Mouse (Mus musculus) embryonic facial prominence, embryonic 11.5 days (tissue): Measurements from ENCODE around the gene Gprc5b. TPM values are rescaled to one million over a fixed set of nuclear protein-coding genes. Genes with fewer than 3 reads are reported as not detected.

ENCODE experiments used
- ATAC-seq: fragments of 200-750 bp; cut with Nextera tagmentation; replicated peaks from 2 replicates; pipeline ENCODE4 v1.8.0; 2017; ENCODE audit warnings: low read depth; ENCODE audit not compliant: insufficient number of reproducible peaks, low FRiP score, low TSS enrichment
- DNase-seq: peaks from one replicate; pipeline ENCODE4 v3.0.0-alpha.2; 2015; ENCODE audit warnings: low spot score
- H3K27ac ChIP-seq: fragments of 300-500 bp; sonication (generic); replicated peaks from 2 replicates; pipeline ENCODE4 v1.5.1; 2014; ENCODE audit warnings: mild to moderate bottlenecking, low read depth, low read length, control low read depth
- H3K27me3 ChIP-seq: fragments of 300-500 bp; sonication (generic); 2 replicates; pipeline ENCODE4 v1.6.1; 2014; ENCODE audit warnings: mild to moderate bottlenecking, low read length, moderate library complexity, mixed read lengths; ENCODE audit not compliant: control insufficient read depth, insufficient read depth
- H3K36me3 ChIP-seq: fragments of 300-500 bp; sonication (generic); replicated peaks from 2 replicates; pipeline ENCODE4 v1.6.1; 2014; ENCODE audit warnings: low read depth, mild to moderate bottlenecking, low read length, moderate library complexity, mixed read lengths; ENCODE audit not compliant: control insufficient read depth, insufficient read depth
- H3K4me1 ChIP-seq: fragments of 300-500 bp; sonication (generic); 2 replicates; pipeline ENCODE4 v1.6.1; 2014; ENCODE audit warnings: low read length, mixed read lengths; ENCODE audit not compliant: control insufficient read depth, insufficient read depth
- H3K4me2 ChIP-seq: fragments of 300-500 bp; sonication (generic); 2 replicates; pipeline ENCODE4 v1.6.1; 2014; ENCODE audit warnings: low read depth, mild to moderate bottlenecking, control low read depth, low read length, moderate library complexity
- H3K4me3 ChIP-seq: fragments of 300-500 bp; sonication (generic); 2 replicates; pipeline ENCODE4 v1.5.1; 2014; ENCODE audit warnings: low read depth, low read length, control low read depth
- H3K9ac ChIP-seq: fragments of 300-500 bp; sonication (generic); replicated peaks from 2 replicates; pipeline ENCODE4 v1.6.1; 2014; ENCODE audit warnings: mild to moderate bottlenecking, control low read depth, low read length
- H3K9me3 ChIP-seq: fragments of 300-500 bp; sonication (generic); replicated peaks from 2 replicates; pipeline ENCODE4 v1.6.1; 2016; ENCODE audit warnings: mild to moderate bottlenecking, low read length, inconsistent platforms, mixed read lengths; ENCODE audit not compliant: control insufficient read depth
- WGBS: fragments of 180-500 bp; shearing (Covaris S2); extraction: QIAGEN DNeasy Blood & Tissue Kit; methylation state at CpG from one replicate; pipeline ENCODE4 v1.1.7; 2014; 5-methylcytosine and 5-hydroxymethylcytosine counted together
- polyA plus RNA-seq: library from polyadenylated mRNA; unstranded; fragments of >200 nt; fragmentation: Nextera tagmentation; extraction: Ambion mirVana; gene quantifications from 2 replicates; pipeline ENCODE4 v1.2.1, GENCODE M21; 2014

The Gprc5b gene
- polyA plus RNA-seq, 1 experiment from 2014 or later, result 13.2 TPM

DNA sequence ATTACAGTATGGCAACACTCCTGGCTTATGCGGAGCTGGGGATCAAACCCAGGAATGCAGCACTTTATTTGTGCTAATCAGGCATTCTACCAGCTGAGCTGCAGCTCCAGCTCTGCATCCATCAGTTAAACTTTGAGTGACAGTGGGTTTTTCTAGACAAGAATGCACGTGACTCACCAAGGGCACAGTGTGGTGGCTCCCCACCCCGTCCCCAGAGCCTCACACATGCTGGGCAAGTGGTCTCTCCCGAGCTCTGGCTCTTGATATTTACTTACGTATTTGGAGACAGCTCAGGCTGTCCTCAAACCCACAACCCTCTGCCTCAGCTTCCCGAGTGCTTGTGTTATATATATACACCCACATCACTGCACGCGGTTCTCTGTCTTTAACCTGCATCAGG lies 66.1 kb downstream of the Gprc5b start:
- Histone ChIP-seq H3K27ac (no peak overlapping the region), H3K9me3 (no peaks in the 10 kb centered on the region), H3K4me1 (no peaks in the 10 kb centered on the region; the same call in 1 of the 2 replicates), H3K36me3 (no peaks in the 10 kb centered on the region), H3K4me2 (no peak overlapping the region), H3K27me3 (no peaks in the 10 kb centered on the region), H3K9ac (no peak overlapping the region), H3K4me3 (no peak overlapping the region)
- DNase-seq (no peak), ATAC-seq (no peak)
- WGBS, result 66% methylated on average over 8 of the region's 8 CpGs

DNA sequence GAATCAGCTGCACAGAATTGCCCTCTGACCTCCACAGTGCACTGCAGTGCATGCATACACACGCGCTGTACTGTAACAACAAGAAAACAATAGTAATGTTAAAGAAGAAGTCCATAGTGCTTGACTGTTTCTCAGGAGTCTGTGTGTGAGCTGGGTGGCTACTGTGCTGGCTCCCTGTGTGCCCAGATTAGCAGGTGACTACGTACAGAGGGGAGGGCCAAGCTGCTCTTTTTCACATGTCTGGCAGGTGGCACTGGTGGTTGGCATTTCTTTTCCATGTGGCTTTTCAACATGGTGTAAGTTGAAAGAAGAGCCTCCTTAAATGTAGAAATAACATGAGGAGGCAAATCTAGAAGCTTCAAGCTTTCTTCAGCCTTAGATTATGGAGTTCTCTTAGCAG lies 66.7 kb downstream of the Gprc5b start:
- no peak overlapping the region for H3K4me2 ChIP-seq
- H3K36me3 ChIP-seq, result no peaks in the 10 kb centered on the region
- no peak for ATAC-seq
- WGBS, result 86% methylated on average over 3 of the region's 3 CpGs
- no peak overlapping the region for H3K27ac ChIP-seq
- no peaks in the 10 kb centered on the region for H3K9me3 ChIP-seq
- no peaks in the 10 kb centered on the region; the same call in 1 of the 2 replicates for H3K4me1 ChIP-seq
- no peaks in the 10 kb centered on the region for H3K27me3 ChIP-seq
- no peak overlapping the region for H3K4me3 ChIP-seq
- no peak for DNase-seq
- H3K9ac ChIP-seq, result no peak overlapping the region

GRCm38 (mm10) chr7:118927279-118927678 lies 67.7 kb downstream of the Gprc5b start:
- WGBS, result 92% methylated on average over 2 of the region's 2 CpGs
- no peak overlapping the region for H3K27ac ChIP-seq
- ATAC-seq, result no peak

DNA sequence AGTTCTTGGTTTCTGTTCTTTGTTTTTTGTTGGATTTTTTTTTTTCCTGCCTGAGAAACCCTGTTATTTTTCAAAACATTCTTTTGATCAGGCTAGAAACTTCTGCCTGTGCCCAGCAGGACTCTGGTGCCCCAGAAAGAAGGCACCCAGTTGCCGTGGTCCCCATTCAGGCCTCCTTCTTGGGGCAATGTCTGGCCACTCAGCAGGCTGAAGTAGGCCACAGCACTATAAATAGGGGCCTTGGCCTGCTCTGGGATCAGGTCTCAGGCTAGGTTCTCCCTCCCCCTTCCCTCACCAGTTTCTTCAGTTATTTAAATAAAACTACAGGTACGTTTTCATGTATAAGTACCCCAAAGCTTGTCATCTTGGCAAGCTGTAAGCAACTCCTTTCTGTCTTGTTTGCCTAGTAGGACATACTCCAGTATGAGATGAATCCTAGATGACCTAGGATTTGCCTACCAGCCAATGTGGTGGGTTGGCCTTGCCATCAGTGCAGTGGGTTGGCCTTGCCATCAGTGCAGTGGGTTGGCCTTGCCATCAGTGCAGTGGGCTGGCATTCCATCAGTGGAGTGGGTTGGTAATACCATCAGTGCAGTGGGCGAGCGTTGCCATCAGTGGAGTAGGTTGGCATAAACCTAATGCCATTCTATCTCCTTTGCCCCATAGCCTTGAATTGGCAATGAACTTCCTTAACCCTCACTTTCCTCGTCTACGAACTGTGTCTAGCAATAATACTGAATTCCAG lies 68.3 kb downstream of the Gprc5b start:
- H3K4me2 ChIP-seq, result no peak overlapping the region
- H3K9ac ChIP-seq, result no peak overlapping the region
- no peak for ATAC-seq
- no peak for DNase-seq
- WGBS, result 80% methylated on average over 6 of the region's 6 CpGs
- H3K4me1 ChIP-seq, result no peaks in the 10 kb centered on the region; the same call in 1 of the 2 replicates
- no peak overlapping the region for H3K4me3 ChIP-seq
- no peaks in the 10 kb centered on the region for H3K27me3 ChIP-seq
- H3K36me3 ChIP-seq, result no peaks in the 10 kb centered on the region
- no peaks in the 10 kb centered on the region for H3K9me3 ChIP-seq
- no peak overlapping the region for H3K27ac ChIP-seq

More at GRCm38 (mm10) chr7:118927279-118927678, 67.7 kb downstream of the Gprc5b start:
- H3K36me3 ChIP-seq, result no peaks in the 10 kb centered on the region
- no peak overlapping the region for H3K4me3 ChIP-seq
- no peak overlapping the region for H3K4me2 ChIP-seq
- H3K27me3 ChIP-seq, result no peaks in the 10 kb centered on the region
- no peak overlapping the region for H3K9ac ChIP-seq
- no peaks in the 10 kb centered on the region; the same call in 1 of the 2 replicates for H3K4me1 ChIP-seq
- H3K9me3 ChIP-seq, result no peaks in the 10 kb centered on the region
- DNase-seq, result no peak

DNA sequence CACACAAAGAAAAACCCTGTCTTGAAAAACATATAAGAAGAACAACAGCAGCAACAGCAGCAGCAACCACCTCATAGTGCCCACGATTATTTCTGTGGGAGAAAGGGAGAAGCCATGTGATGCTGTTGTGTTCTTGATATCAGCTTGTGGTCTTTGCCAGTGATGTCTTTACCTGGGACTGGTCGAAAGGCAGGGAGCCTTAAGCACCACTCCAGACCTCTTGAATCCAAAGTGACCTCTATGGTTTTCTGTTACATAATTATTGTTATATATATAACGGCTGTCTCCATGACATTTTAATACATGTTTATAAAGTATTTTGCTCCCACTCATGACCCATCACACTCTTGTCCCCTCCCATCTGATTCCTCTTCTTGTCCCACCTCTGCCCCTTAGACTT lies 69.5 kb downstream of the Gprc5b start:
- DNase-seq, result no peak
- ATAC-seq, result no peak
- no peak overlapping the region for H3K27ac ChIP-seq
- H3K27me3 ChIP-seq, result no peaks in the 10 kb centered on the region
- H3K9me3 ChIP-seq, result no peaks in the 10 kb centered on the region
- H3K36me3 ChIP-seq, result no peaks in the 10 kb centered on the region
- no peak overlapping the region for H3K9ac ChIP-seq
- no peaks in the 10 kb centered on the region; the same call in 1 of the 2 replicates for H3K4me1 ChIP-seq
- H3K4me3 ChIP-seq, result no peak overlapping the region
- H3K4me2 ChIP-seq, result no peak overlapping the region
- 88% methylated on average over 3 of the region's 3 CpGs for WGBS

DNA sequence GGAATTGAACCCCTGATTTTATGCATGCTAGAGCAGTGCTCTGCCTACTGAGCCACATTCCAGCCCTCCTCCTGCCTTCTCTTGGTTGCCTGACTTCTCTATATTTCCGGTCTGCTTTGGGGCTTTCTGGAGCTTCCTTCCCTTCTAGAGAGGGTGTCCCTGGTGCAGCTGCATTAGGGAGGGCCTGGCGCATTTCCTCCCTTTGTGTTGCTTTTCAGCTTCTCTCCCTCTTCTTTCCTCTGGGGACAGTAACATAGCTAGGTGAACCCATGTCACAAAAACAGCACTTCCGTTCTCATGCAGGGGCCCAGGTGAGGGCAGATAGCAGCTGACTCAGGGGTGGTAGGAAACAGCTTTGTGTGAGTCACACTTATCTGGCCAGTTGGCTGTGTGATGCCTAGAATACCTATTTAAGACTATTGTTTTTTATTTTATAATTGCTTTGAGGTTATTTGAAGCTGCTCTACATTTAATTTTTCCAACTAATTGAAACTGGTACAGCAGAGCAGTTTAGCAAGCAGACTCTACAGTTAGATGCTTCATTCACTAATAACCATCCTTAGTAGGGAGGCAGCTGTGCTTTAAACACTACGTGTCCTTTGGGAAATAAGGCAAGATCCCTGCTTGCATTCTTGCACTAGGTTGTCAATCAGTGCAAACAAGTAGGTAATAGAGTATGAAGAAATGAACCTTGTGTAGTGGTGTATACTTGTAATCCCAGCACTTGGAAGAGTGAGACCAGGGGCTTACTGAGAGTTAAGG lies 72.4 kb downstream of the Gprc5b start:
- H3K9me3 ChIP-seq, result no peaks in the 10 kb centered on the region
- no peak overlapping the region for H3K4me3 ChIP-seq
- no peaks in the 10 kb centered on the region for H3K27me3 ChIP-seq
- H3K9ac ChIP-seq, result no peak overlapping the region
- no peaks in the 10 kb centered on the region for H3K4me1 ChIP-seq
- ATAC-seq, result no peak
- H3K27ac ChIP-seq, result no peak overlapping the region
- 66% methylated on average over 4 of the region's 4 CpGs for WGBS
- no peaks in the 10 kb centered on the region for H3K36me3 ChIP-seq
- no peak for DNase-seq
- H3K4me2 ChIP-seq, result no peak overlapping the region

Other genes starting within 250 kb of the Gprc5b start
- 2.6 and 2.9 TPM in 2 replicates for gene Iqck, start 139.5 kb downstream of the Gprc5b start, polyA plus RNA-seq
- 119 and 122 TPM in 2 replicates for gene Knop1, start 139.0 kb downstream of the Gprc5b start, polyA plus RNA-seq
- 0.53 and 0.54 TPM in 2 replicates for gene Gpr139, start 189.4 kb upstream of the Gprc5b start, polyA plus RNA-seq